Mouse (Mus musculus): Measurements from ENCODE around the gene Ugt1a8. TPM values are rescaled to one million over a fixed set of nuclear protein-coding genes. Genes with fewer than 3 reads are reported as not detected.
A peak's percentile ranks its signal among the peaks of the same experiment; 100 is the strongest.
"Not testable (repeated sequence)": the region's sequence is repeated elsewhere in the genome, so short reads cannot be mapped to it uniquely, and the experiment has no call there.

Gene Ugt1a8
- polyA plus RNA-seq, 1 experiment = 0.20 TPM

GRCm38 (mm10) chr1:88136646-88137045 lies 49.0 kb downstream of the Ugt1a8 start:
- Histone ChIP-seq H3K4me3 (ENCODE audit: insufficient read depth, low read depth, low read length) (no peak overlapping the region), H3K36me3 (ENCODE audit: control insufficient read depth, insufficient read depth, low read length) (no peaks in the 10 kb centered on the region), H3K27ac (ENCODE audit: insufficient read depth, low read depth, low read length) (no peak overlapping the region), H3K27me3 (replicated peaks; ENCODE audit: control insufficient read depth, insufficient read depth, low read length) (no peaks in the 10 kb centered on the region), H3K4me1 (ENCODE audit: control insufficient read depth, insufficient read depth, low read length) (peaks cover 13% of the 10 kb centered on the region)
- TF ChIP-seq CTCF (conservative IDR thresholded peaks at IDR 0.05; ENCODE audit: insufficient read depth, insufficient read length, low read depth, low read length) = no peak
- 55% methylated on average over 2 of the region's 2 CpGs for WGBS
- DNase-seq = peak; percentile 14

GRCm38 (mm10) chr1:88137264-88137663 lies 49.7 kb downstream of the Ugt1a8 start:
- 68% methylated on average over 3 of the region's 3 CpGs for WGBS
- H3K36me3 ChIP-seq (ENCODE audit: control insufficient read depth, insufficient read depth, low read length) = no peaks in the 10 kb centered on the region
- peaks cover 13% of the 10 kb centered on the region for H3K4me1 ChIP-seq (ENCODE audit: control insufficient read depth, insufficient read depth, low read length)
- no peaks in the 10 kb centered on the region for H3K27me3 ChIP-seq (replicated peaks; ENCODE audit: control insufficient read depth, insufficient read depth, low read length)
- TF ChIP-seq POLR2A (IDR thresholded peaks at IDR 0.05; ENCODE audit: low read depth, low read length) (no peak), CTCF (conservative IDR thresholded peaks at IDR 0.05; ENCODE audit: insufficient read depth, insufficient read length, low read depth, low read length) (no peak)
- no peak overlapping the region for H3K27ac ChIP-seq (ENCODE audit: insufficient read depth, low read depth, low read length)
- H3K4me3 ChIP-seq (ENCODE audit: insufficient read depth, low read depth, low read length) = no peak overlapping the region
- DNase-seq = no peak

GRCm38 (mm10) chr1:88138145-88138544 lies 50.5 kb downstream of the Ugt1a8 start:
- DNase-seq = no peak
- no peak for TF ChIP-seq CTCF (conservative IDR thresholded peaks at IDR 0.05; ENCODE audit: insufficient read depth, insufficient read length, low read depth, low read length)
- no peak for TF ChIP-seq POLR2A (IDR thresholded peaks at IDR 0.05; ENCODE audit: low read depth, low read length)
- H3K27me3 ChIP-seq (replicated peaks; ENCODE audit: control insufficient read depth, insufficient read depth, low read length) = no peaks in the 10 kb centered on the region
- H3K27ac ChIP-seq (ENCODE audit: insufficient read depth, low read depth, low read length) = no peak overlapping the region
- WGBS = 86% methylated on average over 1 of the region's 1 CpGs
- H3K36me3 ChIP-seq (ENCODE audit: control insufficient read depth, insufficient read depth, low read length) = no peaks in the 10 kb centered on the region
- H3K4me1 ChIP-seq (ENCODE audit: control insufficient read depth, insufficient read depth, low read length) = peaks cover 13% of the 10 kb centered on the region
- H3K4me3 ChIP-seq (ENCODE audit: insufficient read depth, low read depth, low read length) = no peak overlapping the region

- WGBS = 25% methylated on average over 1 of the region's 1 CpGs
- peak; percentile 90 for DNase-seq
- not testable (repeated sequence) for H3K27ac ChIP-seq (ENCODE audit: insufficient read depth, low read depth, low read length); H3K36me3 ChIP-seq (ENCODE audit: control insufficient read depth, insufficient read depth, low read length); H3K4me3 ChIP-seq (ENCODE audit: insufficient read depth, low read depth, low read length); H3K4me1 ChIP-seq (ENCODE audit: control insufficient read depth, insufficient read depth, low read length); H3K27me3 ChIP-seq (replicated peaks; ENCODE audit: control insufficient read depth, insufficient read depth, low read length)
These were observed 52.9 kb downstream of the Ugt1a8 start for GRCm38 (mm10) chr1:88140492-88140891.

GRCm38 (mm10) chr1:88143966-88144675 lies 56.5 kb downstream of the Ugt1a8 start:
- H3K27me3 ChIP-seq (replicated peaks; ENCODE audit: control insufficient read depth, insufficient read depth, low read length); H3K36me3 ChIP-seq (ENCODE audit: control insufficient read depth, insufficient read depth, low read length); H3K4me1 ChIP-seq (ENCODE audit: control insufficient read depth, insufficient read depth, low read length); H3K27ac ChIP-seq (ENCODE audit: insufficient read depth, low read depth, low read length); H3K4me3 ChIP-seq (ENCODE audit: insufficient read depth, low read depth, low read length): not testable (repeated sequence)
- 2% methylated on average over 5 of the region's 5 CpGs for WGBS
- peak; percentile 53 for TF ChIP-seq CTCF (conservative IDR thresholded peaks at IDR 0.05; ENCODE audit: insufficient read depth, insufficient read length, low read depth, low read length)
- peak; percentile 72 for DNase-seq

- peak; percentile 30 for DNase-seq
These were observed 57.7 kb downstream of the Ugt1a8 start for GRCm38 (mm10) chr1:88145278-88145677.

GRCm38 (mm10) chr1:88150133-88150532 lies 62.5 kb downstream of the Ugt1a8 start:
- H3K36me3 ChIP-seq (ENCODE audit: control insufficient read depth, insufficient read depth, low read length); H3K27me3 ChIP-seq (replicated peaks; ENCODE audit: control insufficient read depth, insufficient read depth, low read length); H3K4me3 ChIP-seq (ENCODE audit: insufficient read depth, low read depth, low read length); H3K4me1 ChIP-seq (ENCODE audit: control insufficient read depth, insufficient read depth, low read length); H3K27ac ChIP-seq (ENCODE audit: insufficient read depth, low read depth, low read length); DNase-seq: not testable (repeated sequence)
- TF ChIP-seq CTCF (conservative IDR thresholded peaks at IDR 0.05; ENCODE audit: insufficient read depth, insufficient read length, low read depth, low read length) = peak; percentile 36; the same call in 1 of the 2 replicates
- 88% methylated on average over 2 of the region's 2 CpGs for WGBS

More at GRCm38 (mm10) chr1:88145278-88145677, 57.7 kb downstream of the Ugt1a8 start:
- H3K36me3 ChIP-seq (ENCODE audit: control insufficient read depth, insufficient read depth, low read length); H3K27ac ChIP-seq (ENCODE audit: insufficient read depth, low read depth, low read length); H3K27me3 ChIP-seq (replicated peaks; ENCODE audit: control insufficient read depth, insufficient read depth, low read length); H3K4me3 ChIP-seq (ENCODE audit: insufficient read depth, low read depth, low read length); H3K4me1 ChIP-seq (ENCODE audit: control insufficient read depth, insufficient read depth, low read length): not testable (repeated sequence)
- peak; percentile 41 for TF ChIP-seq CTCF (conservative IDR thresholded peaks at IDR 0.05; ENCODE audit: insufficient read depth, insufficient read length, low read depth, low read length)
- WGBS = 62% methylated on average over 2 of the region's 2 CpGs

- TF ChIP-seq POLR2A (IDR thresholded peaks at IDR 0.05; ENCODE audit: low read depth, low read length) (no peak), CTCF (conservative IDR thresholded peaks at IDR 0.05; ENCODE audit: insufficient read depth, insufficient read length, low read depth, low read length) (no peak)
- 74% methylated on average over 2 of the region's 2 CpGs for WGBS
- no peaks in the 10 kb centered on the region for H3K4me1 ChIP-seq (ENCODE audit: control insufficient read depth, insufficient read depth, low read length)
- DNase-seq = no peak
- H3K27me3 ChIP-seq (replicated peaks; ENCODE audit: control insufficient read depth, insufficient read depth, low read length) = no peaks in the 10 kb centered on the region
- no peak overlapping the region for H3K4me3 ChIP-seq (ENCODE audit: insufficient read depth, low read depth, low read length)
- no peaks in the 10 kb centered on the region for H3K36me3 ChIP-seq (ENCODE audit: control insufficient read depth, insufficient read depth, low read length)
- no peak overlapping the region for H3K27ac ChIP-seq (ENCODE audit: insufficient read depth, low read depth, low read length)
These were observed 70.8 kb downstream of the Ugt1a8 start for GRCm38 (mm10) chr1:88158430-88158829.
